Mouse (Mus musculus) adrenal gland, adult 18-20 months (tissue): ENCODE measurements around the gene Prr12. TPM values are rescaled to one million over a fixed set of nuclear protein-coding genes. Genes with fewer than 3 reads are reported as not detected.
"Not testable (repeated sequence)": the region's sequence is repeated elsewhere in the genome, so short reads cannot be mapped to it uniquely, and the experiment has no call there.

Experiments used
- DNase-seq, 2 experiments: peaks; one replicate each; pipeline ENCODE4 v3.0.0; 2021 to 2022; ENCODE audit warnings: low spot score in 2 of 2
- long read RNA-seq, 2 experiments: library from polyadenylated mRNA; stranded (forward); transcript quantifications; one replicate each; pipeline ENCODE4 v2.0.0; 2021
- total RNA-seq, 2 experiments: library from RNA; stranded (reverse); gene quantifications; 1 replicate in 1 of 2; 2 replicates in 1 of 2; pipeline ENCODE4 v1.2.3; 2021

The Prr12 gene
- total RNA-seq: 10 to 100 TPM; 30.8 to 45.3 TPM
- long read RNA-seq, experiment 1: 0 reads
- long read RNA-seq, experiment 2, partial matches to known transcripts: 4 of 7 reads
- long read RNA-seq, experiment 2, other reads (novel, unspliced or antisense): 2 of 7 reads

GRCm38 (mm10) chr7:45052862-45053116, at the start of gene Prr12:
TSS of gene Prr12 (minus strand) at chr7:45052881.
- no peak for DNase-seq

GRCm38 (mm10) chr7:45102441-45102840, 49.8 kb upstream of the Prr12 start:
- DNase-seq: no peak

GRCm38 (mm10) chr7:45100046-45100445, 47.4 kb upstream of the Prr12 start:
- no peak for DNase-seq

- no peak for DNase-seq
Observed at GRCm38 (mm10) chr7:45098541-45099240, 46.0 kb upstream of the Prr12 start.

- DNase-seq: no peak
Observed at GRCm38 (mm10) chr7:45097479-45097878, 44.8 kb upstream of the Prr12 start.

- DNase-seq: not testable (repeated sequence)
Observed at GRCm38 (mm10) chr7:45095965-45096364, 43.3 kb upstream of the Prr12 start.

GRCm38 (mm10) chr7:45095367-45095766, 42.7 kb upstream of the Prr12 start:
- DNase-seq: no peak

- DNase-seq: no peak
Observed at GRCm38 (mm10) chr7:45094121-45094520, 41.4 kb upstream of the Prr12 start.

GRCm38 (mm10) chr7:45093516-45093905, 40.8 kb upstream of the Prr12 start:
- no peak for DNase-seq

- no peak for DNase-seq
Observed at GRCm38 (mm10) chr7:45092828-45093515, 40.3 kb upstream of the Prr12 start.

GRCm38 (mm10) chr7:45092048-45092447, 39.4 kb upstream of the Prr12 start, which contains the start of gene Rcn3:
TSS of gene Rcn3 (minus strand) at chr7:45092221.
- DNase-seq: peak; percentile 56 to 65

- DNase-seq: no peak
Observed at GRCm38 (mm10) chr7:45091001-45091990, 38.6 kb upstream of the Prr12 start.

GRCm38 (mm10) chr7:45090251-45090977, 37.7 kb upstream of the Prr12 start:
- DNase-seq: no peak

GRCm38 (mm10) chr7:45088597-45088996, 35.9 kb upstream of the Prr12 start:
- no peak for DNase-seq

GRCm38 (mm10) chr7:45086084-45086483, 33.4 kb upstream of the Prr12 start:
- DNase-seq: no peak

- DNase-seq: no peak
Observed at GRCm38 (mm10) chr7:45083300-45083890, 30.7 kb upstream of the Prr12 start.

- DNase-seq: no peak
Observed at GRCm38 (mm10) chr7:45082401-45083299, 30.0 kb upstream of the Prr12 start.

GRCm38 (mm10) chr7:45081016-45081415, 28.3 kb upstream of the Prr12 start:
- no peak for DNase-seq

- peak; percentile 95 to 97 for DNase-seq
Observed at GRCm38 (mm10) chr7:45079856-45080255, 27.2 kb upstream of the Prr12 start.
